Mouse (Mus musculus): ENCODE data around the gene Copz1.

DNA sequence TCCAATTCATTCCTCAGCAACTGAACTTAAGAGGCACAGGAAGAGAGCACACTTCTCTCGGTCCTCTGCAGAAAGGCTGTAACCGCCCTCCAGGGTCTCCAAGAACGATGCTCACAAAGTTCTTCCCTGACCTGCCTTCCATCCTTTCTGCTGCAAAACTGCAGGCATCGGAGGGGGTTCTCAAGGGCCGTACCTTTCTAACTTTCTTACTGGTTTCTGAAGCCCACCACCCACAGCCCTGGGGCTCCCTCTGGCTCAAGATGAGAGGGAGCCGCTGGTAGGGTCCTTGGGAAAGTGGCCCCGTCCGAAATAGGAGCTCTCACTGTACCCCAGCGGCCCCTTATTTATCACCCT lies 32.1 kb downstream of the Copz1 start:
- no peak for TF ChIP-seq CTCF (IDR thresholded peaks at IDR 0.05)
- TF ChIP-seq EP300 (IDR thresholded peaks at IDR 0.05), result no peak

Data from lung, postnatal 0 days (tissue).